Mouse (Mus musculus) CH12.LX (cell line): ENCODE results near the gene Pdhx. TPM values are rescaled to one million over a fixed set of nuclear protein-coding genes. Genes with fewer than 3 reads are reported as not detected.

Experiments used
- DNase-seq: peaks from one replicate; pipeline ENCODE4 v3.0.0-alpha.2; 2013; ENCODE audit errors: extremely low read depth
- H3K27ac ChIP-seq: 2 replicates; pipeline ENCODE4 v1.5.1; 2012; ENCODE audit warnings: low read depth, mild to moderate bottlenecking, control low read depth, moderate library complexity; ENCODE audit not compliant: insufficient read depth
- H3K27me3 ChIP-seq: replicated peaks from 2 replicates; pipeline ENCODE3; 2012; ENCODE audit warnings: inconsistent platforms
- H3K36me3 ChIP-seq, 2 experiments: replicated peaks in 1 of 2; 2 replicates each; pipeline versions ENCODE3 to v1.6.1; 2012; ENCODE audit warnings: inconsistent platforms in 1 of 2, low read length in 1 of 2, mild to moderate bottlenecking in 1 of 2, mixed read lengths in 1 of 2, moderate library complexity in 1 of 2; ENCODE audit not compliant: control insufficient read depth in 1 of 2, insufficient read depth in 1 of 2
- H3K4me1 ChIP-seq, 2 experiments: 2 replicates each; pipeline ENCODE4 v1.6.1; 2012; ENCODE audit warnings: inconsistent platforms in 1 of 2, moderate library complexity in 1 of 2; ENCODE audit not compliant: insufficient read depth in 2 of 2, control insufficient read depth in 1 of 2
- H3K4me2 ChIP-seq: 2 replicates; pipeline ENCODE4 v1.6.1; 2012; ENCODE audit warnings: low read depth, mild to moderate bottlenecking, control low read depth; ENCODE audit not compliant: poor library complexity, insufficient read depth, severe bottlenecking
- H3K4me3 ChIP-seq, 3 experiments: fragments of 150-350 bp in 1 of 3; sonication (generic) in 1 of 3; replicated peaks in 1 of 3; 2 replicates each; pipeline versions ENCODE3 to v1.5.1; 2011 to 2012; ENCODE audit warnings: low read depth in 2 of 3, low read length in 2 of 3, mild to moderate bottlenecking in 2 of 3, moderate library complexity in 2 of 3, control low read depth in 1 of 3, improper control_type of control experiment in 1 of 3, inconsistent platforms in 1 of 3, mixed read lengths in 1 of 3; ENCODE audit not compliant: poor library complexity in 1 of 3
- H3K79me2 ChIP-seq: replicated peaks from 2 replicates; pipeline ENCODE4 v1.6.1; 2012; ENCODE audit warnings: mild to moderate bottlenecking, moderate library complexity; ENCODE audit not compliant: control insufficient read depth, poor library complexity, insufficient read depth, severe bottlenecking; ENCODE audit errors: extremely low read depth
- H3K9ac ChIP-seq: 2 replicates; pipeline ENCODE4 v1.6.1; 2012; ENCODE audit warnings: low read depth, mild to moderate bottlenecking, control low read depth, moderate library complexity; ENCODE audit not compliant: insufficient read depth
- H3K9me3 ChIP-seq: replicated peaks from 2 replicates; pipeline ENCODE3; 2012; ENCODE audit warnings: low read length, inconsistent platforms, mixed read lengths
- BHLHE40 ChIP-seq: IDR thresholded peaks from 2 replicates; pipeline ENCODE4 v1.6.1; 2011; ENCODE audit warnings: mild to moderate bottlenecking, low read depth, low read length, improper control_type of control experiment
- CHD1 ChIP-seq: IDR thresholded peaks from 2 replicates; pipeline ENCODE4 v1.6.1; 2012; ENCODE audit warnings: low read depth, low read length, improper control_type of control experiment, inconsistent platforms
- CTCF ChIP-seq, 2 experiments: IDR thresholded peaks in 1 of 2; conservative IDR thresholded peaks in 1 of 2; 2 replicates each; pipeline ENCODE4 v1.5.1; 2011 to 2012; ENCODE audit warnings: low read depth in 2 of 2, low read length in 2 of 2, improper control_type of control experiment in 1 of 2, inconsistent platforms in 1 of 2, mild to moderate bottlenecking in 1 of 2, moderate library complexity in 1 of 2
- E2F4 ChIP-seq: IDR thresholded peaks from 2 replicates; pipeline ENCODE4 v1.6.1; 2011; ENCODE audit warnings: low read depth, low read length, improper control_type of control experiment; ENCODE audit not compliant: insufficient replicate concordance
- ELF1 ChIP-seq: IDR thresholded peaks from 2 replicates; pipeline ENCODE4 v1.6.1; 2014; ENCODE audit warnings: low read depth, mild to moderate bottlenecking, inconsistent platforms, low read length, improper control_type of control experiment
- EP300 ChIP-seq: IDR thresholded peaks from 2 replicates; pipeline ENCODE4 v1.6.1; 2011; ENCODE audit warnings: low read length, improper control_type of control experiment
- ETS1 ChIP-seq: conservative IDR thresholded peaks from 2 replicates; pipeline ENCODE4 v1.6.1; 2012; ENCODE audit warnings: low read depth, mild to moderate bottlenecking, inconsistent platforms, low read length, improper control_type of control experiment, moderate library complexity
- GABPA ChIP-seq: IDR thresholded peaks from 2 replicates; pipeline ENCODE4 v1.6.1; 2012; ENCODE audit warnings: low read depth, low read length, improper control_type of control experiment, inconsistent platforms; ENCODE audit not compliant: insufficient replicate concordance
- HCFC1 ChIP-seq: IDR thresholded peaks from 2 replicates; pipeline ENCODE4 v1.6.1; 2012; ENCODE audit warnings: low read depth, mild to moderate bottlenecking, inconsistent platforms, low read length, improper control_type of control experiment
- JUN ChIP-seq: IDR thresholded peaks from 2 replicates; pipeline ENCODE4 v1.6.1; 2011; ENCODE audit warnings: low read depth, mild to moderate bottlenecking, low read length, improper control_type of control experiment, moderate library complexity; ENCODE audit not compliant: insufficient read depth
- JUND ChIP-seq: conservative IDR thresholded peaks from 2 replicates; pipeline ENCODE4 v1.6.1; 2011; ENCODE audit warnings: low read depth, low read length, improper control_type of control experiment
- KAT2A ChIP-seq: IDR thresholded peaks from 2 replicates; pipeline ENCODE4 v1.6.1; 2012; ENCODE audit warnings: low read length, improper control_type of control experiment, inconsistent platforms; ENCODE audit not compliant: insufficient replicate concordance
- MAFK ChIP-seq: IDR thresholded peaks from 2 replicates; pipeline ENCODE4 v1.6.1; 2011; ENCODE audit warnings: low read length, improper control_type of control experiment; ENCODE audit not compliant: insufficient replicate concordance
- MAZ ChIP-seq: IDR thresholded peaks from 2 replicates; pipeline ENCODE4 v1.6.1; 2012; ENCODE audit warnings: low read depth, mild to moderate bottlenecking, inconsistent platforms, low read length, improper control_type of control experiment, moderate library complexity
- MEF2A ChIP-seq: IDR thresholded peaks from 2 replicates; pipeline ENCODE4 v1.6.1; 2014; ENCODE audit warnings: low read depth, mild to moderate bottlenecking, inconsistent platforms, low read length, improper control_type of control experiment, borderline replicate concordance
- MXI1 ChIP-seq: IDR thresholded peaks from 2 replicates; pipeline ENCODE4 v1.6.1; 2011; ENCODE audit warnings: mild to moderate bottlenecking, low read depth, low read length, improper control_type of control experiment
- MYC ChIP-seq: IDR thresholded peaks from 2 replicates; pipeline ENCODE4 v1.6.1; 2011; ENCODE audit warnings: low read depth, mild to moderate bottlenecking, improper control_type of control experiment, low read length
- NELFE ChIP-seq: IDR thresholded peaks from 2 replicates; pipeline ENCODE4 v1.6.1; 2011; ENCODE audit warnings: low read depth, low read length, improper control_type of control experiment
- POLR2A ChIP-seq: IDR thresholded peaks from 2 replicates; pipeline ENCODE4 v1.6.1; 2011; ENCODE audit warnings: low read depth, mild to moderate bottlenecking, improper control_type of control experiment, low read length
- POLR2AphosphoS2 ChIP-seq: IDR thresholded peaks from 2 replicates; pipeline ENCODE4 v1.6.1; 2011; ENCODE audit warnings: low read depth, low read length, improper control_type of control experiment
- RCOR1 ChIP-seq: conservative IDR thresholded peaks from 2 replicates; pipeline ENCODE4 v1.6.1; 2012; ENCODE audit warnings: low read depth, mild to moderate bottlenecking, inconsistent platforms, low read length, improper control_type of control experiment
- SIN3A ChIP-seq: IDR thresholded peaks from 2 replicates; pipeline ENCODE4 v1.6.1; 2012; ENCODE audit warnings: low read length, improper control_type of control experiment, inconsistent platforms
- SMC3 ChIP-seq: IDR thresholded peaks from 2 replicates; pipeline ENCODE4 v1.6.1; 2011; ENCODE audit warnings: low read depth, low read length, improper control_type of control experiment
- TCF12 ChIP-seq: IDR thresholded peaks from 2 replicates; pipeline ENCODE4 v1.6.1; 2014; ENCODE audit warnings: low read depth, mild to moderate bottlenecking, inconsistent platforms, low read length, improper control_type of control experiment
- ZC3H11A ChIP-seq: IDR thresholded peaks from 2 replicates; pipeline ENCODE4 v1.6.1; 2012; ENCODE audit warnings: low read depth, mild to moderate bottlenecking, inconsistent platforms, low read length, improper control_type of control experiment
- ZKSCAN1 ChIP-seq: IDR thresholded peaks from 2 replicates; pipeline ENCODE4 v1.6.1; 2012; ENCODE audit warnings: low read depth, inconsistent platforms, low read length, improper control_type of control experiment, borderline replicate concordance
- ZMIZ1 ChIP-seq: IDR thresholded peaks from 2 replicates; pipeline ENCODE4 v1.6.1; 2012; ENCODE audit warnings: low read depth, mild to moderate bottlenecking, inconsistent platforms, low read length, improper control_type of control experiment
- dilution Hi-C: fragments of 300-500 bp; cut with MboI; formaldehyde crosslinking; loops from 2 replicates; pipeline ENCODE4 v1.14.3; 2020; ENCODE audit warnings: low sequenced_read_pairs; ENCODE audit not compliant: extremely low pct_unique_long_range_greater_than_20kb, extremely low pct_ligation_motif_present
- in situ Hi-C: fragments of 300-500 bp; cut with MboI; formaldehyde crosslinking; loops from 3 replicates; pipeline ENCODE4 v1.14.3; 2019; ENCODE audit warnings: low sequenced_read_pairs, low pct_ligation_motif_present, low pct_unique_long_range_greater_than_20kb, mixed read lengths
- polyA plus RNA-seq: library from polyadenylated mRNA; unstranded; fragments of >175 nt; gene quantifications from 2 replicates; pipeline ENCODE4 v1.2.1, GENCODE M21; 2012; ENCODE audit warnings: low read depth; ENCODE audit not compliant: insufficient read length
- total RNA-seq, 2 experiments: library from RNA; depleted of rRNA; stranded (reverse); fragments of 300-350 nt in 1 of 2; fragments of >200 nt in 1 of 2; gene quantifications; 2 replicates each; pipeline ENCODE4 v1.2.3; 2012 to 2014

Pdhx gene
- total and polyA plus RNA-seq, 3 experiments = 78.9 to 131 (median 104) TPM

DNA sequence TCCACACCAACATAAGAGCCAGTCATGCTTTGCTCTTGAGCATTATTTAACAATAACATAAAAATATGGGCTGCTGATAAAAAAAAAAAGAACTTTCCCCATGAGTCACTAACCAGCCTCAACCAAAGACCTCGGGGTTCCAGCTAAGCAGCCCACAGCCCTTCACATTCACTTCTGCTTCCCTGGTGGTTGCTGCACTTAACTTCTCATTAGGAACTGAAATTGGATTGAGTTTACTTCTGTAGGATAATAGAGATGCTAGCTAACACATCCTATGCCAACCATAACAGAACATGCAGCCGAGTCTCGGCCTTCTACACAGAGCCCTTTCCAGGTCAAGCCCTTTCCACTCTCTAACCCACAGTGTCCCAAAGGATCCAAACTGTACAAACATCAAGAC is 65.1 kb downstream of the Pdhx start:
- no peaks in the 10 kb centered on the region for H3K79me2 ChIP-seq
- no peak overlapping the region for H3K4me3 ChIP-seq
- H3K27ac ChIP-seq = no peak overlapping the region
- dilution Hi-C loops = no loop called here
- no peaks in the 10 kb centered on the region for H3K36me3 ChIP-seq
- TF ChIP-seq JUN (no peak), BHLHE40 (no peak), SMC3 (no peak), ZKSCAN1 (no peak), MYC (no peak), ZC3H11A (no peak), SIN3A (no peak), MEF2A (no peak), POLR2A (no peak), NELFE (no peak), ETS1 (no peak), CTCF (conservative IDR thresholded peaks at IDR 0.05 in 1 of 2, IDR thresholded peaks at IDR 0.05 in 1 of 2; ENCODE audit: low read depth in 2 of 2, low read length in 2 of 2) (no peak), MXI1 (no peak)
- no peaks in the 10 kb centered on the region for H3K27me3 ChIP-seq
- H3K9me3 ChIP-seq = peaks cover 4% of the 10 kb centered on the region
- peaks cover 7 to 35% of the 10 kb centered on the region in 2 experiments for H3K4me1 ChIP-seq
- no peak for DNase-seq
- in situ Hi-C loops = no loop called here
- H3K4me2 ChIP-seq = no peak overlapping the region
- no peak overlapping the region for H3K9ac ChIP-seq

DNA sequence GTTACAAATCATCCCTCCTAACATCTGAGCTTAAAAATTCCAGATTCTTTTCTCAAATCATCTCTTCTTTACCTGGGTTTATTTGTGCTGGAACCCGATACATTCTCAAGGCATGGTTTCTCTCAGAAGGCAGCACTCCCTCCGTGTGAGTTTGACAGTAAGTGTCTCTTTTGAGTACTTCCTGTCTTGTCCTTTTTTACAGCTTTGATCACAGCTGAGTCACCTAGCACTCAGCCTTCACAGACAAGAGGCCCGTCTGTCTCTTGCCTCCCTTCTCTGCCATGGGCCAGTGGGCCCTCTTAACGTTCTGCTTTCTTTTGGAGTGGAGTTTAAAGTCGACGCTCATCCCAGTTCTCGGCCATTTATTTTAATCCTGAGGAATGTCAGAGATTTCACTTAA is 68.7 kb downstream of the Pdhx start:
- in situ Hi-C loops = no loop called here
- peak; percentile 33 for DNase-seq
- no peak overlapping the region for H3K9ac ChIP-seq
- no peak overlapping the region for H3K27ac ChIP-seq
- H3K4me1 ChIP-seq = peaks cover 15 to 49% of the 10 kb centered on the region in 2 experiments
- no peaks in the 10 kb centered on the region for H3K79me2 ChIP-seq
- H3K27me3 ChIP-seq = no peaks in the 10 kb centered on the region
- no peaks in the 10 kb centered on the region for H3K36me3 ChIP-seq
- no peak overlapping the region for H3K4me3 ChIP-seq
- TF ChIP-seq CHD1 (no peak), MAFK (no peak), POLR2AphosphoS2 (no peak)
- dilution Hi-C loops = no loop called here
- H3K9me3 ChIP-seq = no peaks in the 10 kb centered on the region
- H3K4me2 ChIP-seq = no peak overlapping the region

DNA sequence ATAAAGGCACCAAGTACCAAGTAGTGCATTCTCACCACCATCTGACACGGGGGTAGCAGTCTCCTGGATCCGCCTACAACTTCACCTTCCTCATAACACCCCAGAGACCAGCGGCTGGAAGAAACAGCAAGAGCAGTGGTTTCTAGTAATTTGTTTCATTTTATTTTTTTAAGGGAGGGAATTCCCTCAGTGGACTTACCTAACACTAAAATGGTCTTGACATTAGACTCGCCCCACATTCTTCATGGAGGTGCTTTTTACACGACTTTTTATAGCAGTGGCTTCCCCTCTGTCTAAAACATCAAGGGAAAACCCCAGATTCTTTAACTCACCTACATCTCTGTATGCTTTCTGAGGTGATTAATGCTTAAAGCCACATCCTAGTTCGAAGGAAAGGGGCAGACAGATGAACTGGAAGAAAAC is 74.1 kb downstream of the Pdhx start:
- dilution Hi-C loops = no loop called here
- H3K9ac ChIP-seq = no peak overlapping the region
- peak; percentile 80 for DNase-seq
- H3K4me2 ChIP-seq = peak overlapping the region; percentile 86
- peak overlapping the region; percentile 90 for H3K27ac ChIP-seq
- in situ Hi-C loops = no loop called here
- H3K4me3 ChIP-seq = no peak overlapping the region
- no peaks in the 10 kb centered on the region for H3K79me2 ChIP-seq
- no peaks in the 10 kb centered on the region for H3K36me3 ChIP-seq
- no peaks in the 10 kb centered on the region for H3K27me3 ChIP-seq
- peaks cover 23 to 39% of the 10 kb centered on the region in 2 experiments for H3K4me1 ChIP-seq
- no peaks in the 10 kb centered on the region for H3K9me3 ChIP-seq
- peak; percentile 69; the same call in 1 of the 2 replicates for TF ChIP-seq RCOR1
- TF ChIP-seq GABPA = no peak
- TF ChIP-seq KAT2A = no peak
- peak; percentile 23; the same call in 1 of the 2 replicates for TF ChIP-seq SIN3A
- TF ChIP-seq MEF2A = peak; percentile 96
- no peak for TF ChIP-seq JUND
- peak; percentile 70; the same call in 1 of the 2 replicates for TF ChIP-seq TCF12
- no peak for TF ChIP-seq CTCF (conservative IDR thresholded peaks at IDR 0.05 in 1 of 2, IDR thresholded peaks at IDR 0.05 in 1 of 2; ENCODE audit: low read depth in 2 of 2, low read length in 2 of 2)
- no peak for TF ChIP-seq MAFK
- peak; percentile 65 for TF ChIP-seq BHLHE40
- no peak for TF ChIP-seq ZMIZ1
- no peak for TF ChIP-seq HCFC1
- no peak for TF ChIP-seq E2F4
- peak; percentile 70 for TF ChIP-seq EP300
- TF ChIP-seq ELF1 = no peak
- TF ChIP-seq MAZ = no peak
